Mouse (Mus musculus): Measurements from ENCODE around the gene Arid4b.
"Not testable (repeated sequence)": the region's sequence is repeated elsewhere in the genome, so short reads cannot be mapped to it uniquely, and the experiment has no call there.

DNA sequence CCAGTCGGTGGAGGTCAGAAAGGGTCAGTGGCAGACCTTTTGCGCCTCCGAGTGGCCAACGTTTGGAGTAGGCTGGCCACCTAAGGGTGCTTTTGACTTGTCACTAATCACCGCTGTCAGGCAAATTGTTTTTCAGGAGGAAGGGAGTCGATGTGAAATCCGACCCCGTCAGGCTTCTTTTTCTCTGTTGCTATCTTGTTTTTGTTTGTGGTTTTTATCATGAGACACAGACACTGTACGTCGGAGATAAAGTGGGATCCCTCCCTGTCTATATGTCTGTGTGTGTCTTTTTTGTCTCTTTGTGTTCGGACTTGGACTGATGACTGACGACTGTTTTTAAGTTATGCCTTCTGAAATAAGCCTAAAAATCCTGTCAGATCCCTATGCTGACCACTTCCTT lies 41.6 kb upstream of the Arid4b start:
- TF ChIP-seq CTCF, POLR2A (IDR thresholded peaks at IDR 0.05; ENCODE audit: insufficient read depth, low read depth, low read length): not testable (repeated sequence)

Data from olfactory bulb, adult 2 months (tissue).